Mouse (Mus musculus) CH12.LX (cell line): ENCODE measurements around the gene Vipr2. TPM values are rescaled to one million over a fixed set of nuclear protein-coding genes. Genes with fewer than 3 reads are reported as not detected.

Source experiments
- DNase-seq: peaks from one replicate; pipeline ENCODE4 v3.0.0-alpha.2; 2013; ENCODE audit errors: extremely low read depth
- H3K27ac ChIP-seq: 2 replicates; pipeline ENCODE4 v1.5.1; 2012; ENCODE audit warnings: low read depth, mild to moderate bottlenecking, control low read depth, moderate library complexity; ENCODE audit not compliant: insufficient read depth
- H3K27me3 ChIP-seq: replicated peaks from 2 replicates; pipeline ENCODE3; 2012; ENCODE audit warnings: inconsistent platforms
- H3K36me3 ChIP-seq, 2 experiments: replicated peaks in 1 of 2; 2 replicates each; pipeline versions ENCODE3 to v1.6.1; 2012; ENCODE audit warnings: inconsistent platforms in 1 of 2, low read length in 1 of 2, mild to moderate bottlenecking in 1 of 2, mixed read lengths in 1 of 2, moderate library complexity in 1 of 2; ENCODE audit not compliant: control insufficient read depth in 1 of 2, insufficient read depth in 1 of 2
- H3K4me1 ChIP-seq, 2 experiments: 2 replicates each; pipeline ENCODE4 v1.6.1; 2012; ENCODE audit warnings: inconsistent platforms in 1 of 2, moderate library complexity in 1 of 2; ENCODE audit not compliant: insufficient read depth in 2 of 2, control insufficient read depth in 1 of 2
- H3K4me2 ChIP-seq: 2 replicates; pipeline ENCODE4 v1.6.1; 2012; ENCODE audit warnings: low read depth, mild to moderate bottlenecking, control low read depth; ENCODE audit not compliant: poor library complexity, insufficient read depth, severe bottlenecking
- H3K4me3 ChIP-seq, 3 experiments: fragments of 150-350 bp in 1 of 3; sonication (generic) in 1 of 3; replicated peaks in 1 of 3; 2 replicates each; pipeline versions ENCODE3 to v1.5.1; 2011 to 2012; ENCODE audit warnings: low read depth in 2 of 3, low read length in 2 of 3, mild to moderate bottlenecking in 2 of 3, moderate library complexity in 2 of 3, control low read depth in 1 of 3, improper control_type of control experiment in 1 of 3, inconsistent platforms in 1 of 3, mixed read lengths in 1 of 3; ENCODE audit not compliant: poor library complexity in 1 of 3
- H3K79me2 ChIP-seq: replicated peaks from 2 replicates; pipeline ENCODE4 v1.6.1; 2012; ENCODE audit warnings: mild to moderate bottlenecking, moderate library complexity; ENCODE audit not compliant: control insufficient read depth, poor library complexity, insufficient read depth, severe bottlenecking; ENCODE audit errors: extremely low read depth
- H3K9ac ChIP-seq: 2 replicates; pipeline ENCODE4 v1.6.1; 2012; ENCODE audit warnings: low read depth, mild to moderate bottlenecking, control low read depth, moderate library complexity; ENCODE audit not compliant: insufficient read depth
- H3K9me3 ChIP-seq: replicated peaks from 2 replicates; pipeline ENCODE3; 2012; ENCODE audit warnings: low read length, inconsistent platforms, mixed read lengths
- BHLHE40 ChIP-seq: IDR thresholded peaks from 2 replicates; pipeline ENCODE4 v1.6.1; 2011; ENCODE audit warnings: mild to moderate bottlenecking, low read depth, low read length, improper control_type of control experiment
- CHD2 ChIP-seq: IDR thresholded peaks from 2 replicates; pipeline ENCODE4 v1.6.1; 2011; ENCODE audit warnings: low read length, improper control_type of control experiment
- CTCF ChIP-seq, 2 experiments: IDR thresholded peaks in 1 of 2; conservative IDR thresholded peaks in 1 of 2; 2 replicates each; pipeline ENCODE4 v1.5.1; 2011 to 2012; ENCODE audit warnings: low read depth in 2 of 2, low read length in 2 of 2, improper control_type of control experiment in 1 of 2, inconsistent platforms in 1 of 2, mild to moderate bottlenecking in 1 of 2, moderate library complexity in 1 of 2
- ETS1 ChIP-seq: conservative IDR thresholded peaks from 2 replicates; pipeline ENCODE4 v1.6.1; 2012; ENCODE audit warnings: low read depth, mild to moderate bottlenecking, inconsistent platforms, low read length, improper control_type of control experiment, moderate library complexity
- GABPA ChIP-seq: IDR thresholded peaks from 2 replicates; pipeline ENCODE4 v1.6.1; 2012; ENCODE audit warnings: low read depth, low read length, improper control_type of control experiment, inconsistent platforms; ENCODE audit not compliant: insufficient replicate concordance
- IRF4 ChIP-seq: IDR thresholded peaks from 2 replicates; pipeline ENCODE4 v1.6.1; 2014; ENCODE audit warnings: low read depth, mild to moderate bottlenecking, inconsistent platforms, low read length, improper control_type of control experiment
- JUN ChIP-seq: IDR thresholded peaks from 2 replicates; pipeline ENCODE4 v1.6.1; 2011; ENCODE audit warnings: low read depth, mild to moderate bottlenecking, low read length, improper control_type of control experiment, moderate library complexity; ENCODE audit not compliant: insufficient read depth
- JUND ChIP-seq: conservative IDR thresholded peaks from 2 replicates; pipeline ENCODE4 v1.6.1; 2011; ENCODE audit warnings: low read depth, low read length, improper control_type of control experiment
- KAT2A ChIP-seq: IDR thresholded peaks from 2 replicates; pipeline ENCODE4 v1.6.1; 2012; ENCODE audit warnings: low read length, improper control_type of control experiment, inconsistent platforms; ENCODE audit not compliant: insufficient replicate concordance
- MAX ChIP-seq: IDR thresholded peaks from 2 replicates; pipeline ENCODE4 v1.6.1; 2011; ENCODE audit warnings: low read length, improper control_type of control experiment
- MAZ ChIP-seq: IDR thresholded peaks from 2 replicates; pipeline ENCODE4 v1.6.1; 2012; ENCODE audit warnings: low read depth, mild to moderate bottlenecking, inconsistent platforms, low read length, improper control_type of control experiment, moderate library complexity
- MEF2A ChIP-seq: IDR thresholded peaks from 2 replicates; pipeline ENCODE4 v1.6.1; 2014; ENCODE audit warnings: low read depth, mild to moderate bottlenecking, inconsistent platforms, low read length, improper control_type of control experiment, borderline replicate concordance
- MXI1 ChIP-seq: IDR thresholded peaks from 2 replicates; pipeline ENCODE4 v1.6.1; 2011; ENCODE audit warnings: mild to moderate bottlenecking, low read depth, low read length, improper control_type of control experiment
- MYC ChIP-seq: IDR thresholded peaks from 2 replicates; pipeline ENCODE4 v1.6.1; 2011; ENCODE audit warnings: low read depth, mild to moderate bottlenecking, improper control_type of control experiment, low read length
- POLR2A ChIP-seq: IDR thresholded peaks from 2 replicates; pipeline ENCODE4 v1.6.1; 2011; ENCODE audit warnings: low read depth, mild to moderate bottlenecking, improper control_type of control experiment, low read length
- POLR2AphosphoS2 ChIP-seq: IDR thresholded peaks from 2 replicates; pipeline ENCODE4 v1.6.1; 2011; ENCODE audit warnings: low read depth, low read length, improper control_type of control experiment
- RAD21 ChIP-seq: IDR thresholded peaks from 2 replicates; pipeline ENCODE4 v1.6.1; 2011; ENCODE audit warnings: low read depth, mild to moderate bottlenecking, low read length, improper control_type of control experiment, moderate library complexity
- RCOR1 ChIP-seq: conservative IDR thresholded peaks from 2 replicates; pipeline ENCODE4 v1.6.1; 2012; ENCODE audit warnings: low read depth, mild to moderate bottlenecking, inconsistent platforms, low read length, improper control_type of control experiment
- SIN3A ChIP-seq: IDR thresholded peaks from 2 replicates; pipeline ENCODE4 v1.6.1; 2012; ENCODE audit warnings: low read length, improper control_type of control experiment, inconsistent platforms
- SMC3 ChIP-seq: IDR thresholded peaks from 2 replicates; pipeline ENCODE4 v1.6.1; 2011; ENCODE audit warnings: low read depth, low read length, improper control_type of control experiment
- TBP ChIP-seq: conservative IDR thresholded peaks from 2 replicates; pipeline ENCODE4 v1.6.1; 2011; ENCODE audit warnings: low read depth, low read length, improper control_type of control experiment
- TCF12 ChIP-seq: IDR thresholded peaks from 2 replicates; pipeline ENCODE4 v1.6.1; 2014; ENCODE audit warnings: low read depth, mild to moderate bottlenecking, inconsistent platforms, low read length, improper control_type of control experiment
- USF2 ChIP-seq: conservative IDR thresholded peaks from 2 replicates; pipeline ENCODE4 v1.6.1; 2011; ENCODE audit warnings: low read depth, low read length, improper control_type of control experiment
- ZMIZ1 ChIP-seq: IDR thresholded peaks from 2 replicates; pipeline ENCODE4 v1.6.1; 2012; ENCODE audit warnings: low read depth, mild to moderate bottlenecking, inconsistent platforms, low read length, improper control_type of control experiment
- dilution Hi-C: fragments of 300-500 bp; cut with MboI; formaldehyde crosslinking; loops from 2 replicates; pipeline ENCODE4 v1.14.3; 2020; ENCODE audit warnings: low sequenced_read_pairs; ENCODE audit not compliant: extremely low pct_unique_long_range_greater_than_20kb, extremely low pct_ligation_motif_present
- in situ Hi-C: fragments of 300-500 bp; cut with MboI; formaldehyde crosslinking; loops from 3 replicates; pipeline ENCODE4 v1.14.3; 2019; ENCODE audit warnings: low sequenced_read_pairs, low pct_ligation_motif_present, low pct_unique_long_range_greater_than_20kb, mixed read lengths
- polyA plus RNA-seq: library from polyadenylated mRNA; unstranded; fragments of >175 nt; gene quantifications from 2 replicates; pipeline ENCODE4 v1.2.1, GENCODE M21; 2012; ENCODE audit warnings: low read depth; ENCODE audit not compliant: insufficient read length
- total RNA-seq, 2 experiments: library from RNA; depleted of rRNA; stranded (reverse); fragments of 300-350 nt in 1 of 2; fragments of >200 nt in 1 of 2; gene quantifications; 2 replicates each; pipeline ENCODE4 v1.2.3; 2012 to 2014

Gene Vipr2
- total and polyA plus RNA-seq, 3 experiments = 0.05 to 0.19 TPM; not detected in 1

- Histone ChIP-seq H3K9me3 (no peaks in the 10 kb centered on the region), H3K9ac (no peak overlapping the region), H3K79me2 (no peaks in the 10 kb centered on the region), H3K4me2 (no peak overlapping the region), H3K4me3 (no peak overlapping the region), H3K27me3 (peaks cover 10% of the 10 kb centered on the region), H3K36me3 (no peaks in the 10 kb centered on the region), H3K27ac (no peak overlapping the region), H3K4me1 (no peaks in the 10 kb centered on the region)
- TF ChIP-seq POLR2A = no peak
- TF ChIP-seq GABPA = no peak
- TF ChIP-seq TCF12 = no peak
- no peak for TF ChIP-seq SMC3
- no peak for TF ChIP-seq MEF2A
- TF ChIP-seq RCOR1 = no peak
- no peak for TF ChIP-seq ZMIZ1
- TF ChIP-seq BHLHE40 = no peak
- TF ChIP-seq KAT2A = no peak
- TF ChIP-seq CTCF (conservative IDR thresholded peaks at IDR 0.05 in 1 of 2, IDR thresholded peaks at IDR 0.05 in 1 of 2; ENCODE audit: low read depth in 2 of 2, low read length in 2 of 2) = no peak
- no peak for TF ChIP-seq MYC
- TF ChIP-seq TBP = no peak
- no peak for TF ChIP-seq MXI1
- no peak for TF ChIP-seq POLR2AphosphoS2
- no peak for TF ChIP-seq CHD2
- no peak for TF ChIP-seq IRF4
- TF ChIP-seq USF2 = no peak
- no peak for TF ChIP-seq MAZ
- DNase-seq = no peak
- in situ Hi-C loops (loop anchor here (10.0 kb wide), 1 partner anchor 52 kb away; no protein-coding TSS in a partner anchor), dilution Hi-C loops (no loop called here)
Measured at GRCm38 (mm10) chr12:116083125-116083524, 5.6 kb downstream of the Vipr2 start.

- TF ChIP-seq SIN3A = no peak
- TF ChIP-seq JUN = no peak
- TF ChIP-seq GABPA = no peak
- no peak for TF ChIP-seq JUND
- no peak for TF ChIP-seq MXI1
- TF ChIP-seq USF2 = no peak
- TF ChIP-seq BHLHE40 = no peak
- no peak for TF ChIP-seq RAD21
- TF ChIP-seq TCF12 = no peak
- no peak for TF ChIP-seq MEF2A
- TF ChIP-seq ZMIZ1 = no peak
- TF ChIP-seq ETS1 = no peak
- no peak for TF ChIP-seq MAX
- TF ChIP-seq, all 38 proteins: peak for 0
- Histone ChIP-seq H3K9me3 (no peaks in the 10 kb centered on the region), H3K79me2 (no peaks in the 10 kb centered on the region), H3K4me3 (no peak overlapping the region), H3K27me3 (peaks cover 2% of the 10 kb centered on the region), H3K9ac (no peak overlapping the region), H3K4me1 (no peaks in the 10 kb centered on the region), H3K27ac (no peak overlapping the region), H3K36me3 (no peaks in the 10 kb centered on the region), H3K4me2 (no peak overlapping the region)
- DNase-seq = no peak
- in situ Hi-C loops = loop anchor here (10.0 kb wide), 1 partner anchor 51 kb away; no protein-coding TSS in a partner anchor
- dilution Hi-C loops = no loop called here
Measured at GRCm38 (mm10) chr12:116084294-116084693, 6.8 kb downstream of the Vipr2 start.
